Mouse (Mus musculus) spleen, postnatal 36 days (tissue): ENCODE results near the gene Rgs7.

ENCODE experiments used
- DNase-seq, 2 experiments: peaks; one replicate each; pipeline ENCODE4 v3.0.0; 2022; ENCODE audit warnings: low spot score in 2 of 2, mixed read lengths in 1 of 2

Rgs7 gene

GRCm38 (mm10) chr1:175028716-175029204, 463.5 kb downstream of the Rgs7 start:
- no peak for DNase-seq

DNA sequence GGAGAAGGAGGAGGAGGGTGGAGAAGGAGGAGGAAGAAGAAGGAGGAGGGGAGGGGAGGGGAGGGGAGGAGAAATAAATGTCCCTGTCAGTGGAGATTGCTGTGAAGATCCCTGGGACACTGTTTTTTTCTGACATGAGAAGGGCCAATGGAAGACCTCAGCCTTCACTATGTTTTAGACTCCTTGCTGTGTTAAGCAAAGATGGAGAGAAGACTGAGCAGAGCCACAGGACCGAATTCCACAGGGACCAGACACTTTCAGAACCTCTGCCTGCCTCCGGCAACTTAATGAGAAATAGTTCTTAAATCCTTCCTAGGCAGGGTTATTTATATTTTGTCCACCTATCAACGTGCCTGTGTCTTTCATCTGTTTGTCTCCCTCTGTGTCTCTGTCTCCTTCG, 464.0 kb downstream of the Rgs7 start:
- no peak for DNase-seq

DNA sequence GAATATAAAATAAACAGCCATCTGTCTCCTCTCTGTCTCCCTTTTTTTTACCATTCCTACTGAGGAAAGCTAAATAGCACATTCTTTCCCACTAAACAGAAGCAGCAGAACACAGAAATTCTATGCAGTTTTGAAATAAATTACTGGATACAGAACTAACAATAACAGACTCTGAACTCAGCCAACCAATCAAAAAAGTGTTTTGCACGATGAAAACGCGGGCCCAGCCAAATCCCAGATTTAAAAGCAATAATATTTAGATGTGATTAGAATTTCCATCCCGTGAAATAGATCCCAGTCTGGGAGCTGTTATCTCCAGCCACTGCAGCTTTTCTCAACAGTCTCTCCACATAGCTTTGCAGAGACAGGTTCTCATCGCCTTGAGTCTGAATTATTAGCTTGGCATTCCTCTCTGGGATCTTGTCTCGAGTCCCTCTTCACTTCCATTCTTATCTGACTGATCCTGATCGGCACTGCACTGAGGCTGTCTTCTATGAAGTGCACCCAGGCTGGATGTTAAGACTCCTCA, 466.5 kb downstream of the Rgs7 start:
- DNase-seq = no peak

DNA sequence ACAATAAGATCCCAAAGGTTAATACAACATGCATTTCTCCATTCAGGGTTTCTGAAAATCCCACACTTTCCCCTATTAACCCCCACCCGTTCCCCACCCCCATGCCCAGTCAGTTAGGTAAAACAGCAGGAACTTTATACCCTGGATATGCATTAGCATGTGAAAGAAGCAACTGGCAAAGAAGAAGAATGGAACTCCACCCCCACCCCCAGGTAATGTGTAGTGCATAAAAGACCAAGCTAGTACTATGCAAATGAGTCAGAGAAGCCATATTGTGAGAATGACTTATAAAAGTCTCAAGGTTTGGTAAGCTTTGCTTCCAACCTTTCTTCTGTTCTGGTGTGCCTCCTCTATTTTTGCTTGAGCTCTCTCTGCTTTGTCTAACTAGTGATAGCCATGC, 468.2 kb downstream of the Rgs7 start:
- no peak for DNase-seq
